Mouse (Mus musculus) lung, adult 18-20 months (tissue): ENCODE results near the gene Cnpy3.

Source experiments
- DNase-seq, 2 experiments: peaks; one replicate each; pipeline ENCODE4 v3.0.0; 2022; ENCODE audit warnings: mixed read lengths in 2 of 2

Gene Cnpy3

DNA sequence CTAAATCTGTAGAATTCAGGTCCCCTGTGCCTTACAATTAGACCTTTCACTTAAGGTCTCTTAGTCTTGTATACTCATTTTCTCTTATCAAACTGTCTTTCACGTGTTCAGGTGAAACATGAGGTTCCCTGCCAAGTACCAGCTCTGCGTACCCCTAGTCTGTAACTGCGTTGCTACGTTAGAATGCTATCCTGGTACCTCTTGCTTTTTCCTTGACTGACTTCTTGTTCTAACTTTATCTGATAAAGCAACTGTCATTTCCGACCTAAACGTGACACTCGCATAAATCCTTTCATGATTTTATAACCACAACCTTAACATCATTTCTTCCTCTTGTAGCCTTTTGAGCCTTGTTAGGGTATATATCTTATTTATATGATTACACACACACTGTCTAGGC lies 39.6 kb downstream of the Cnpy3 start:
- no peak for DNase-seq

DNA sequence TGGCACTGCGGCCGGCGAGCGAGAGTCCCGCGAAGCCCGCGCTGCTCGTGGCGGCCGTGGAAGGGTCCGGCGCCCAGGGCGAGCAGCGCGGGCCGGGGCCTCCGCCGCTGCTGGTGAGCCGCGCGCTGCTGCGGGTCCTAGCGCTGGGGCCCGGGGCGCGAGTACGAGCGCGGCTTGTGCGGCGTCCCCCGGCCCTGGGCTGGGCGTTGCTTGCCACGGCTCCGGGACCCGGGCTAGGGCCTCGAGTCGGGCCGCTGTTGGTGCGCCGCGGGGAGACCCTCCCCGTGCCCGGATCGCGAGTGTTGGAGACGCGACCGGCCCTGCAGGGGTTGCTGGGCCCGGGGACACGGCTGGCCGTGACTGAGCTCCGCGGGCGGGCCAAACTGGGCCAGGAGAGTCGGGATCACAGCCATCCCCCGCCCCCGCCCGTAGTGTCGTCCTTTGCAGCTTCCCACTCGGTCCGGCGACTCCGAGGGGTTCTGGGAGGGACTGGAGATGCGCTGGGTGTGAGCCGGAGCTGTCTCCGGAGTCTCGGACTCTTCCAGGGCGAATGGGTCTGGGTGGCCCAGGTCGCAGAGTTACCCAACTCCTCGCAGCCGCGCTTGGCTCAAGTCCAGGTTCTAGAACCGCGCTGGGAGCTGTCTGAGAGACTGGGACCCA lies 40.3 kb downstream of the Cnpy3 start:
- DNase-seq = peak; percentile 39 to 53

DNA sequence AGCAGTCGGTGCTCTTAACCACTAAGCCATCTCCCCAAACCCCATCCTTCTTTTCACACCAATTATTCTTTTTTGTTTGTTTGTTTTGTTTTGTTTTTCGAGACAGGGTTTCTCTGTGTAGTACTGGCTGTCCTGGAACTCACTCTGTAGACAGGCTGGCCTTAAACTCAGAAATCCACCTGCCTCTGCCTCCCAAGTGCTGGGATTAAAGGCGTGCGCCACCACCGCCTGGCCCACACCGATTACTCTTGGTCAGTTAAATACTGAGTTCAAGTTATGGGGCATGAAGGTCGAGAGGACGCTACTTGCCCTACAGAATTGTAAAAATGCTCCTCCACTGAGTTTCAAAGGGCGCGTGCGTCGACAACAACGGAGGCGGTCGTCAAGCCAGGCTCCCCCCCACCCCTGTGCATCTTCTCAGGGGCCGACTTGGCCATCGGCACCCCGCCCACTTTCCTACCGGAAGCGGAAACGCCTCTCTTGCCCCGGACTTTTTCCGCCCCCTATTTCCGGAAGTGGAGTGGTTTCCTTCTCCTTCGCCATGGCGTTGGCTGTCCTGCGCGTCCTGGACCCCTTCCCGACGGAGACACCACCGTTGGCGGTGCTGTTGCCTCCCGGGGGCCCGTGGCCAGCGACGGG lies 40.9 kb downstream of the Cnpy3 start, which contains the start of gene Pex6:
TSS of gene Pex6 (plus strand) at position 505 of the 639 bp plus-strand sequence.
- DNase-seq = peak; percentile 92 to 94

DNA sequence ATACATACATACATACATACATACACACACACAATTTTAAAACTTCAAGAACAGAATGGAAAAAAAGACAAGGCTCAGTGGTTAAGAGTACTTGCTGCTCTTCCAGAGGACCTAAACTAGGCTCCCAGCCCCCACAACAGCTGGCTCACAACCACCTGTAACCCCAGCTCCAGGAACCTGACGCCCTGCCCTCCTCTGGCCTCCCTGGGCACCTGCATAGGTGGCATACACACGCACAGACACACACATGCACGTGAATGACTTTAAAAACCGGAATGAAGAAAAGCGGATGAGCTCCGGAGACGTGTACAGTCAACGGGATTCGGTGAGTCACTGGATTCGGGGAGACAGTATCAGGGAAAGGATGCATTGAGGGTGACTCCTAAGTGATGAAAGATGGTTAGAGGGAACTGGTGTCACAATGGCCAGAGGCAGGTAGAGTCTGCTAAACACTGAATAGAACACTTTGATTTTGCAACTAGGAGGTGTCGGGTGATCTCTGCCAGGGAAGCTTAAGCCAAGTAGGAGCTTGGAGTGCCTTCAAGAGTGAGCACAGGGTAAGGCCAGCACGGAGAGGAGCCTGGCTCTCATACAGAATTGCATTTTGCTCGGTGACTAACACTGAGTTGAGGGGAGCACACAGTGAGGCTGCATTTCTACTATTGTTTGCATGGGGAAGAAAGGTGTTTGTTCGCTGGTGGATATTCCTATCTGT lies 45.5 kb downstream of the Cnpy3 start:
- peak in 1 of 2 experiments; percentile 63 for DNase-seq

DNA sequence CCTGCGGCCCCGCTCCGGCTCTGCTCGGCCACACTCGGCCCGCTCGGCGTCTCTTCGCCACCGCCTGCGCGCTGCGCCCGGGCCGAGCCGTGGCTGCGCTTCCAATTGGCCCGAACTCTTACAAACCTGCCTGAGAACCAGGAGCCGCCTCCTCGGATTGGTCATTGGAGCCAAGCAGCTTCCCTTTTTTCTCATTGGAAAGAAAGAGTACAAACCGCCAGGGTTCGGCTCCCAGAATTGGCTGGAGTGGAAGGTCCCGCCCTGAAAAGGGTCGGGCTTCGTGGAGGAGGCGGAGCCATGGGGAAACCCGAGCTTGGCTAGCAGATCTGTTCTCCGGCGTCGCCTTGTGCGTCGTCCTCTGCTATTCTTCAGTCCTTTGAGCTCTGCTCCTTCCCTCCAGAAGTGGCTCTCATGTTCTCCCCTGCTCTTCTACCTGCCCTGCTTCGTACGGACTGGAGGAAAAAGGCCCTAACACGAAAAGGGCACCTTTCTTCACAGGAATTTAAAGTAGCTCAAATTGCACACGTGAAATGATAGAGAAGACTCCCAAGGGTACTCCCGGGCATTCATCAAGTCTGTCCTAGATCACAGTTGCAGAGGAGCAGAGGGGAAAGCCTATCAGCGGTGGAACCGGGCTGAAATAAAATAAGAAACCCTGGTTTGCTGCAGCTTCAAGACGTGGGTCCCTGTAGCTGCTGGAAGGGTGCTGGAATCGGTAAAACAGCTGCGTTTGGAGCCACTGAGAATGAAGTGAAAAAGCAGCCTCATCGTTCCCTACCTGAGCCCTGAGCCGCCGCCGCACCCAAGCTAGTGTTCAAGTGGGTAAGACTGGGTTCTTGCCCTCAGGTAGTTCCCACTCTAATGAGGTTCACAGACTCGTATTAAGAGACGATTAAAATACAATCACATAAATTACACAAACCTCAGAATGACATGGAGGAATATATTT lies 46.9 kb downstream of the Cnpy3 start, which contains the start of gene Ppp2r5d:
TSS of gene Ppp2r5d (minus strand) at position 225 of the 949 bp plus-strand sequence.
- peak; percentile 98 to 99 for DNase-seq

DNA sequence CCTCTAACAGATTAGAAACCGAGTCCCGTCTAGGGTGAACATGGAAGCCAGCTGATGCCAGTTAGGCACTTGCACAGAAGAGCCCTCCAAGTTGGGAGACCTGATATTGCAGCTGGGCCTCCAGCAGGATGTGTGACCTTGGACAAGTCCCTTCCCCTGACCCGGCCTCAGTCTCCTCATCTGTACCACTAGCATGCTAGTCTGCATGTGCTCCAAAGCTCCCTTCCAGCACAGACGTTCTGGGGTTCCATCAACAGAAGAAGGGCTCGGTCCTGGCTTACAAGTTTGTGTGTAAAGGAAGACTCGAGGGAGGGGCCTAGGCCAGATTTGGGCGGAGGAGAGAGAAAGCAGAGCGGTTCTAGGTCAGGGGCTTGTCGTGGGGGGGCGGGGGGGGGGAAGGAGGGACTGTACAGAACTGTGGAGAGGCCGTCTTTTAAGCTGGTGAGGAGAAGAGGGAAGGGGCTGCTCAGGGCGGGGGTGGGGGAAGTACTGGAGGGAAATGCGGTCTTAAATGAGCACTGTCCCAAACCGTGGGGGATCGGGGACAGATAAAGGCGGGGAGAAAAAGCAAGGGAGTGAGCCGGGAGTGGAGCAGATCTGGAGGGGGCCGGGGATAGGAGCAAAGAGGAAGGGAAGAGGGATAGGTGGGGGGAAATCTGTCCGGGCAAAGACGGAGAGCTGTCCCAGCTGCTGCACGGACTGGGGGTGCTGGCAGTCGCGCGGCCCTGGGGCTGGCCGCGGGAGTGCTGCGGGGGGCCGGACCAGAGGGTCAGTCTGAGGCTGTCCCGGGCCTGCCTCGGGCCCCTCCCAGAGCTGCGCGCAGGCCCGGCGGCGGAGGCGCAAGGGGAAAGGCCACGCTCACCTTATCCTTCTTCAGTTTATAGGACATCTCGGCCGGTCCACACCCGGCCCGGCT lies 47.8 kb downstream of the Cnpy3 start:
- peak in 1 of 2 experiments; percentile 31 for DNase-seq

DNA sequence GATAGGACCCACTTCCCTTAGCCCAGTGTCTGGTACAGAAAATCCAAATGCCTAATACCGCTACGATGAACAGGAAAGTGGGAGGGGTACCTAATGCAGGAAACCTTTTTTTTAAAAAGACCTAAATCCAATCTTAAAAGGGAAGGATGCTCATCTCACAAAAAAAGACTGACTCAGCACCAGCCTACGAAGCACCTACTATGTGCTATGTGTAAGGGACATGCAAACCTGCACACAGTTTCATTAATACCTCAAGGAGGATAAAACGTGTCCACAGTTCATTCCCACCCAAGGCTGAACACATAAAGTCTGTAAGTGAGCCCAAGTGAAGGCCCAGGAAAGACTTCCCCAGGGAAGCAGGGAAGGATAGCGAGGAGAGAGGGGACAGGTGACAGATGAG lies 49.5 kb downstream of the Cnpy3 start:
- no peak for DNase-seq

DNA sequence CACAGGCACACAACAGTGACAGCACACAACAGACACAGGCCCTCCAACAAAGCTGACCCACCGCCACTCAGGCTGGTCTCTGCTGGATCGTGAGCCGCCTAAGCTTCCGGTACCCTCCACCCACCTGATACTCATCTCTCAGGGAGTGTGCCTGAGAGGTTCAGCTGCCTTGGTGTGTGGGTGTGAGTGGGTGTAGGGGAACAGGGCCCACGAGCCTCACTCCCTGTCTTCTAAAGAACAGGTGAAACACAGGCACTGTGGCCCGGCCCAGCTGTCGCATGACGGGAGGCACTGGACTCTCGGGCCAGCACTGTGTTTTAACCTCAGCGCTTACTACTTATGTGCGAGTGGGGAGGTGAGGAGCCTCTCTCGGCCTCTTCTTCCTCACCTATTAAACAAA lies 49.9 kb downstream of the Cnpy3 start:
- no peak for DNase-seq

DNA sequence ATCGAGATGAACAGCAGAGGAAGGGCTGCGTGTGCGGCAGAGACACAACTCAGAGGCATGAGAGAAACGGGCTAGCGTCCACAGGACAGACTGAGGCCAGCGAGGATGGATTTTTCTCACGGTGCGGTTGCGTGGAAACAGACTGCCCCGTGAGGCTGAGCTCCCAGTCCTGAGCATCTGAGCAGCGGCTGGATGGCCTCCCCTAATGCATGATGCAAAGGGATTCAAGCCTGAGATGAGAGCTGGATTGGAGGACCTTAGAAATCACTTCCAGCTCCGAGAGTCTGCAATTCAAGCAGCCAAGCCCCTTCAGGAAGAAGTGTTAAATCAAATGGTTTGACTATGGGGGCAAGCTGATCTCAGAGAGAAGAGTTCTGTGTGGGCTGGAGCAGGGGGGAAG lies 50.5 kb downstream of the Cnpy3 start:
- DNase-seq = no peak

DNA sequence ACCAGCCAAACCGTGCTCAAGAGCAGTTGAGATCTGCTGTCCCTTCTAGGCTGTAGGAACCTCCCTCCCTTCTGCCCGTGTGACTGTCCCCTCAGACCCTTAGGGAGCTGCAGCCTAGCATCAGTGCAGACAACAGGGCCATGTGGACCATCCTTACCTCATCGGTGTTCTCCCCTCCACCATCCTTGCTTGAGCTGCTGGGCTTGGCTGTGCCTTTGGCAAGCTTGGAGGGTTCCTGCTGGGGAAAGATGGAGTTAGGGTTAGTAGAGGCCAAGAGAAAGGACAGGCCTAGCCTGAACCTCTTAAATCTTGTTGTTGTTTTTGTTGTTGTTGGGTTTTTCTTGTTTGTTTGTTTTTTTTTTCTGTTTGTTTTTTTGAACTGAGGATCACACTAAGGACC lies 52.1 kb downstream of the Cnpy3 start:
- DNase-seq = no peak

DNA sequence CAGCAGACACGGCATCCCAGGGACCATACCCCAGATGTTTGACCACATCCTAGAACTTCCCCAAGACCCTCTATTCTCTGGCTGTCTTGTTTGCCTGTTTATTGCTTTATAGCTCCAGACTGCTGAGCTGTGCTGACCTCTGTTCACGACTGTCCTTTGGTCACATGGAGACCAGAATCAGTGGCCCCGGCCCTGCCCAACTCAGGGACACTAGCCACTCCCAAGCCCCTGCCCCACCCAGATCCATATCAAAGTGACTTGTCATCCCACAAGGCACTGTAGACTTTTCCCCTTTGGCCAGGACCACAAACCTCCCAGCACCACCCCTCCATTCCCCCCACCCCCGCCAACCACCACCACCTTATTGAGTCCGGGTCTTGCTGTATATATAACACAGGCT lies 52.8 kb downstream of the Cnpy3 start:
- no peak for DNase-seq

DNA sequence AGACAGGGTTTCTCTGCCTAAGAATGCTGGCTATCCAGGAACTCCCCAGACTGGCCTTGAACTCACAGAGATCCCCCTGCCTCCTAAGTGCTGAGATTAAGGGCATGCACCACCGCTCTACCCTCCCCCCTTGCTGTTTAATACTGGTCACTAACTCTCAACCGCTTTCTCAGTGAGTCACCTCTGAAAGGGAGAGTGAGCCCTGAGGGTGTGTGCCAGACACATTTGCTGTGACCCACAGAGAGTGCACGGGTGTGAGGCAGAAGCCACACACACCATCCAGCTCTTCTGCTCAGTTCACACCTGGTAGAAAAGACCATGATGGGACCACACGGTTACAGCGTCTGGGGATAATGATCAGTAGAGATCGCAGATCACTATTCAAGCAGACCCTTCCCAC lies 53.5 kb downstream of the Cnpy3 start:
- DNase-seq = no peak

DNA sequence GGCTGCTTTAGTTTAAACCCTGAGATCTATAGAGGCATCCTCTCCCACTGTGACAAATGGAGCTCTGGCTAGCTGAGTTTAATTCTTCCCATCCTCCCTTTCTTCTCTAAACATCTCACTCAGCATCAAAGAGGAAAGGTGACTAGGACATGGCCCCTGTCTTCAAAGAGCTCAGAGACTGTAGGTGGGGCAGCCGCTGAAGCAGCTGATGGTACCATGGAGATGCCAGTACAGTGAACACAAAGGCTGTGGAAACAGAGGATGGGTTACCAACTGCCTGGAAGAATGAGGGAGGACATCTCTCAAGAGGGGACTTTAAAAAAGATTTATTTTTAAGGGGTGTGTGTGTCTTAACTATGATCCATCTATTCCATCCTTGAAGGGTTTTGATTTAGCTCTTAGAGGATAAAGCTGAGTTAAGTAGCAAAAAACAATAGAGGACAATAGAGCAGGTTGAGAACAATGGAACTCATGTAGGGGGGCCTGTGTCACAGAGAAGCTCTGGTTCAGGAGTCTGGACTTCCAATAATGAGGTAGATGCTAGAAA lies 57.4 kb downstream of the Cnpy3 start:
- DNase-seq = no peak

DNA sequence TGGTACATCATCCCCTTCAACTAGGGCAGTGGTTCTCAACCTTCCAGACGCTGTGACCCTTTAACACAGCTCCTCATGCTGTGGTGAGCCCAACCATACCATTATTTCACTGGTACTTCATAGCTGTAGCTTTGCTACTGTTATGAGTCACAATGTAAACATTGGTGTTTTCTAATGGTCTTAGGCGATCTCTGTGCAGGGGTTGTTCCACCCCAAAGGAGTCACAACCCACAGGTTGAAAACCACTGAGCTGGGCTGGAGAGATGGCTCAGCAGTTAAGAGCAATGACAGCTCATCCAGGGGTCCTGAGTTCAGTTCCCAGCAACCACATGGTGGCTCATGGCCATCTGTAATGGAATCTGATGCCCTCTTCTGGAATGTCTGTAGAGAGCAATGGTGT lies 60.6 kb downstream of the Cnpy3 start:
- DNase-seq = no peak

DNA sequence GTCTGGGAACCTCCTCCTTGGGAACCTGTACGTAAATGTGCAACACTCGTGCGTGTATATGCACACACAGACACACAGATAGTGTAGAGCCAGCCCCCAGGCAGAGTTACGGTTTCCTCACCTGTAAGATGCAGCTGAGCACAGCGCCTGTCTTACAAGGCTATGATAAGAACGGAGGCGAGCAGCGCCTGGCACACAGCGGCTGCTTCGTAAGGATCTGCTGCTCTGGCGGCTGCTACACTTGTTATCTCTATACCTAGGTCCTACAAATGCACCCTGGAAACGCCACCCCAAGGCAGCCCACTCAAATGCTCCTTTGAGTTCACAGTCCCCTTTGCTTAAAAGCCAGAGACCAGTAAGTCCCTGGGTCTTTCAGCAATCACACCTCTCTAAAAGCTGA lies 61.3 kb downstream of the Cnpy3 start:
- no peak for DNase-seq

DNA sequence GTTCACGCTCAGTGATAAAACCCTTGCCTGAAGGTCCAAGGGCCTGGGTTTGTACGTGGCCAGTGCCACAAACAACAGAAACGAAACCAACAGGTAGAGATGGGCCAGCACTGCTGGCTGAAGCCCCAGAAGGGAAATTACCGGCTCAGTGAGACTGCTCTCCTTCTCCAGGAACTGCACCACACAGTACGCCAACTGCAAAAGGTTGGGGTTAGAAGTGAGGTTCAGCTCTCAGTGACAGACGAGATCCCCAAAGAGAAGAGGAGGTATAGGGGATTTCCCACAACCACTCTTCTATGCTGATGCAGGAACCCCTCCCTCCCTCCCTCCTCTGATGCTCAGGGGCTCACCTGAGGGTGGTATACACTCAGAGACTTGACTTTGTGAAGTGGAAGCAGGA lies 66.1 kb downstream of the Cnpy3 start:
- DNase-seq = no peak
